Mouse (Mus musculus) kidney, embryonic 14.5 days (tissue): ENCODE measurements around the gene Adgrg7. TPM values are rescaled to one million over a fixed set of nuclear protein-coding genes. Genes with fewer than 3 reads are reported as not detected.

ENCODE experiments used
- ATAC-seq: fragments of 200-750 bp; cut with Nextera tagmentation; 2 replicates; pipeline ENCODE4 v1.8.0; 2017; ENCODE audit warnings: moderate number of reproducible peaks, mild to moderate bottlenecking, moderate TSS enrichment, moderate library complexity; ENCODE audit not compliant: low FRiP score, low TSS enrichment
- H3K27ac ChIP-seq: fragments of 300-500 bp; sonication (generic); 2 replicates; pipeline ENCODE4 v1.5.1; 2014; ENCODE audit warnings: low read depth, mild to moderate bottlenecking, low read length, moderate library complexity, mixed read lengths
- H3K27me3 ChIP-seq: fragments of 300-500 bp; sonication (generic); 2 replicates; pipeline ENCODE4 v1.6.1; 2014; ENCODE audit warnings: mild to moderate bottlenecking, low read length; ENCODE audit not compliant: control insufficient read depth, insufficient read depth
- H3K36me3 ChIP-seq: fragments of 300-500 bp; sonication (generic); 2 replicates; pipeline ENCODE4 v1.6.1; 2014; ENCODE audit warnings: low read length, mixed read lengths; ENCODE audit not compliant: control insufficient read depth, insufficient read depth
- H3K4me1 ChIP-seq: fragments of 300-500 bp; sonication (generic); 2 replicates; pipeline ENCODE4 v1.6.1; 2014; ENCODE audit warnings: low read length, mixed read lengths; ENCODE audit not compliant: control insufficient read depth, insufficient read depth
- H3K4me2 ChIP-seq: fragments of 300-500 bp; sonication (generic); replicated peaks from 2 replicates; pipeline ENCODE4 v1.6.1; 2014; ENCODE audit warnings: low read depth, mild to moderate bottlenecking, low read length
- H3K4me3 ChIP-seq: fragments of 300-500 bp; sonication (generic); 2 replicates; pipeline ENCODE4 v1.5.1; 2014; ENCODE audit warnings: mild to moderate bottlenecking, low read length
- H3K9ac ChIP-seq: fragments of 300-500 bp; sonication (generic); 2 replicates; pipeline ENCODE4 v1.6.1; 2014; ENCODE audit warnings: low read depth, mild to moderate bottlenecking, low read length, moderate library complexity
- H3K9me3 ChIP-seq: fragments of 300-500 bp; sonication (generic); 2 replicates; pipeline ENCODE4 v1.6.1; 2016; ENCODE audit warnings: low read length; ENCODE audit not compliant: control insufficient read depth
- WGBS: fragments of 180-500 bp; shearing (Covaris S2); extraction: QIAGEN DNeasy Blood & Tissue Kit; methylation state at CpG from one replicate; pipeline ENCODE4 v1.1.7; 2014; 5-methylcytosine and 5-hydroxymethylcytosine counted together
- polyA plus RNA-seq: library from polyadenylated mRNA; unstranded; fragments of >200 nt; fragmentation: Nextera tagmentation; extraction: Ambion mirVana; gene quantifications from 2 replicates; pipeline ENCODE4 v1.2.1, GENCODE M21; 2014

Adgrg7 gene
- polyA plus RNA-seq, 1 experiment from 2014 or later, result not detected

DNA sequence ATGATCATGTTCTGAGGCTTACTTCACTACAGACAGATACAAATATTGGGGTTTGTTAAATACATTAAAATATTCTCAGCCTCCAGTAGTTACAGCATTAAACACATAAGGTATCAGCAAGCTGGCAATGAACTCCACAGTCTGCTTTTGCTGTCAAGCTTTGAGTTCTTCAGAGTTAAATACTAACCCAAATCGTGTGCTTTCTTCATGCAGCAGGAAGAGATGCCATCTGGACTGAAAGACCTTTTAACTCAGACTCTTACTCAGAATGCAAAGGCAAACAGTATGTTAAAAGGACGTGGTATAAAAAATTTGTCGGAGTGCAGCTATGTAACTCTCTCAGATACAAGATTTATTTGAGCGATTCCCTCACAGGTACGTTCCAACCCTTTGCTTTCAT is 108.9 kb downstream of the Adgrg7 start:
- 91% methylated on average over 5 of the region's 5 CpGs for WGBS
- H3K9ac ChIP-seq, result no peak overlapping the region
- H3K9me3 ChIP-seq, result no peaks in the 10 kb centered on the region
- H3K27ac ChIP-seq, result no peak overlapping the region
- ATAC-seq, result no peak
- H3K36me3 ChIP-seq, result peaks cover 42% of the 10 kb centered on the region
- H3K4me2 ChIP-seq, result no peak overlapping the region
- H3K4me3 ChIP-seq, result no peak overlapping the region
- H3K27me3 ChIP-seq, result no peaks in the 10 kb centered on the region
- H3K4me1 ChIP-seq, result no peaks in the 10 kb centered on the region

DNA sequence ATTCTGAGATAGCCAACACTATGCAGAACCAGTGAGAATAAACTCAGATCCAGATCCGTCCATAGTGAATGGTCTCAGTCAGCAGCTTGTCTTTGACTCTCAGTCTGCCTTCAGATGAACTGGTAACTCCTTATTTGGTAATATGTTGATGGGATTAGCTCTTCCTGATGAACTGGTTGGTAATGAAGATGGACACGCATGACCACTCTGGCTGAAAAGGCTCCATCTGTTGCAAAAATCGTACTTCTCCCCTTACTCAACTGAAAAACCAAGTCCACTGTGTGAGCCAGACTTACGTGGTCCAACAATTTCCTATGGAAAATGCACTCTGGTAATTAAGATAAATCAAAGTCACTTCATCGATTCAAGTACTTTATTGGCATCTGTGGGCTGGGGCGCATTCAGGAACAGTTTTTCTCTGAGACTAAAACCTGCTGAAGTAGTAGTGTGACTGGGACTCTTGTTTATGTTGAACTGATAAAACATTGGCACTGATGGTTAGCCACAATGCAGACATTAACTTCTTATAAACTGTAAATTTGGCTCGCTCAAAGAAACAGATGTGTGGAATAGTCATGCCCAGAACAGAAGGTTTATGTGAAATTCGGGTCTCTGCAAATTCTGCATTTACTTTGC is 114.5 kb downstream of the Adgrg7 start:
- no peaks in the 10 kb centered on the region for H3K27me3 ChIP-seq
- ATAC-seq, result no peak
- H3K4me1 ChIP-seq, result no peaks in the 10 kb centered on the region
- no peak overlapping the region for H3K9ac ChIP-seq
- peaks cover 13% of the 10 kb centered on the region for H3K36me3 ChIP-seq
- H3K9me3 ChIP-seq, result no peaks in the 10 kb centered on the region
- WGBS, result 79% methylated on average over 8 of the region's 8 CpGs
- no peak overlapping the region for H3K27ac ChIP-seq
- H3K4me2 ChIP-seq, result no peak overlapping the region
- H3K4me3 ChIP-seq, result no peak overlapping the region

DNA sequence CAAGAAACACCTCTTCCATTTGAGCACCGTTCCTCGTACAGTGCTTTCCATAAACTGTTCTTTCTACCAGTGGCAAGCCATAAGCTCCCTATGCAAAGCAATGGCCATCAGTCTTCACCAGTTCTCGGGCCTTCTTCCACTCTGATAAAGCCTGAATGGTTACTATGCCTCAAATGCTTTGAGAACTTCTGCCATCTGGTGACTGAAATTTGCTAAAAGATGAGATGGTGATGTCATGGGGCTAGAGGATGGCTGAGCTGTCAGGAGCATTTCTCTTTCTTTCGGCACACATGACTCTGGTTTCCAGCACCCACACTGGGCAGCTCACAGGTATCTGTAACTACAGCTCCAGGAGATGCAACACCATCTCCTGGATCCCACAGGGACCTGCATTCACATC is 118.5 kb downstream of the Adgrg7 start:
- H3K27me3 ChIP-seq, result no peaks in the 10 kb centered on the region
- no peak overlapping the region for H3K27ac ChIP-seq
- no peak overlapping the region for H3K4me3 ChIP-seq
- no peak for ATAC-seq
- no peak overlapping the region for H3K9ac ChIP-seq
- WGBS, result 82% methylated on average over 4 of the region's 4 CpGs
- H3K9me3 ChIP-seq, result no peaks in the 10 kb centered on the region
- no peaks in the 10 kb centered on the region for H3K36me3 ChIP-seq
- no peaks in the 10 kb centered on the region for H3K4me1 ChIP-seq
- H3K4me2 ChIP-seq, result no peak overlapping the region

Other genes with a start within 250 kb of the Adgrg7 start
- 160 and 166 TPM in 2 replicates for gene Tfg, start 78.4 kb downstream of the Adgrg7 start, polyA plus RNA-seq
- 22.5 and 26.3 TPM in 2 replicates for gene Tmem45a, start 90.3 kb upstream of the Adgrg7 start, polyA plus RNA-seq
- not detected in 2 replicates for gene Lnp1, start 132.2 kb upstream of the Adgrg7 start, polyA plus RNA-seq